Mouse (Mus musculus): Measurements from ENCODE around the gene Tubd1.
A peak's percentile ranks its signal among the peaks of the same experiment; 100 is the strongest.

Tubd1 gene

GRCm38 (mm10) chr11:86558258-86558657, 13.5 kb downstream of the Tubd1 start:
- DNase-seq (ENCODE audit: extremely low spot score, low spot score), result no peak

DNA sequence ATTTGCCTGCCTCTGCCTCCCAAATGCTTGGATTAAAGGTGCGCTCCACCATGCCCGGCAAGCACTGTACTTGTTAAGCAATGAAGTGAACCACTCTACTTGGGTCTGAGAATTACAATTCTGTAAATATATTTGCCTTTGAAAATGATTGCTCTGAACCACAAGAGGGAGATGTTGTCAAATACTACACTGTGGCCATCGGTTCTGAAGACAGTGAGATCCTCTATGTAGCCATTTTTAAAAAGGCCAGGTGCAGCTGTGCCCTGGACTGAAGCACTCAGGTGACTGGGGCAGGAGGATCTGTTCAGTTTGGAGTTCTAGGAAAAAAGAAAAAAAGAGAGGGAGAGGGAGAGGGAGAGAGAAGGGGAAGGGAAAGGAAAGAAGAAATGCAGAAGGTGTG, 23.6 kb downstream of the Tubd1 start:
- DNase-seq (ENCODE audit: extremely low spot score, low spot score), result no peak

- DNase-seq (ENCODE audit: extremely low spot score, low spot score), result peak; percentile 58
Measured at GRCm38 (mm10) chr11:86570261-86570746, 25.5 kb downstream of the Tubd1 start.

DNA sequence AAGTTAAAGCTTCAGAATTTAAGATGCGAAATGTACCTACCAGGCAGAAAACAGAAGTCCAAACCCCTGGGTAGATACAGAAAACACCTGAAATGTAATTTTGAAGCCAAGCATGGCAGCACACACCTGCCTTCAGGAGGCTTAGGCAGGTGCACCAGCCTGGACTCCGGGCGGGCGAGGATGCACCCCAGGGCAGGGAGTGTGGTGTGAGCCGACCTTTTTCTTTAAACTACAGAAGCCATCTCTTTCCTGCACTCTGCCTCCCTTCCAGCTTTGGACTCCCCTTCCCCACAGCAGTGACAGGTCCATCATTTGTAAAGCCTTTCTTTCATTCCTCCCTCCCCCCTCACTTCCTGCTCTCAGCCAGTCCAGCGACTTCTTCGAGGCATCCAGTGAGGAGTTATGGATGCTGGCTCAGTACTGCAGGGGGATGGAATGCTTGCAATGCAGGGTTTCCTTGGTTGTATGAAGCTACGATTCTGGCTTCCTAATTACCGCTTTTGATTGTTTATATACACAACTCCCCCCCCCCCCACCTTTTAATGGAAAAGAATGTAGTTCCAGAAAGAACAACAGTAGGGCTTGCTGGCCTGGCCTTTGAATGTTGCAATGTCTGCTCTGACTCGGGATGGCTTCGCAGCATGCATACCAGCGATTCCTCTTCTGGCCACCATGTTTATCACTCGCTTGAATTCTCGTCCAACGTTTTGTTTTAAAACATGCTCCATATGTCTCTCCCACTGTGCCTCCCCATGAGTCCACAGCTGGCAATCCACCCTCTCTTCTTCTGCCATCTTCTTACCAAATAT, 26.5 kb downstream of the Tubd1 start:
- peak; percentile 43 for DNase-seq (ENCODE audit: extremely low spot score, low spot score)

DNA sequence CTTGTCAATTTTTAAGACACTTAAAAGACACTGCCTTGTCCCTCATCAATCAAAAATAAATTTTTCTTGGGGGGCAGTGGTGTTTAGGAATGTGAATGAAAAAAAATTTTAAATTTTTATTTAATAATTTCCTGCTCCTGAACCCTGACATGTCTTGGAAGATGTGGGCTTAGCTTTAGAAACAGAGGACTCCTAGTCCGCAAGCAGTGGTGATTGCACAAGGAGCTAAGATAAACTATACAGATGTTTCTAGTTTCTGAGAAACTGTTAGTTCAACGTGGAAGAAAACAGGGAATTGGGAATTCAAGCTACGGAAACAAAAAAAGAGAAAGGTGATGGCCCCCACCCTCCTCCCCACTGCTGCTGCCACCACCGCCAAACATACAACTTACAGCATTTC, 27.1 kb downstream of the Tubd1 start:
- DNase-seq (ENCODE audit: extremely low spot score, low spot score), result no peak

DNA sequence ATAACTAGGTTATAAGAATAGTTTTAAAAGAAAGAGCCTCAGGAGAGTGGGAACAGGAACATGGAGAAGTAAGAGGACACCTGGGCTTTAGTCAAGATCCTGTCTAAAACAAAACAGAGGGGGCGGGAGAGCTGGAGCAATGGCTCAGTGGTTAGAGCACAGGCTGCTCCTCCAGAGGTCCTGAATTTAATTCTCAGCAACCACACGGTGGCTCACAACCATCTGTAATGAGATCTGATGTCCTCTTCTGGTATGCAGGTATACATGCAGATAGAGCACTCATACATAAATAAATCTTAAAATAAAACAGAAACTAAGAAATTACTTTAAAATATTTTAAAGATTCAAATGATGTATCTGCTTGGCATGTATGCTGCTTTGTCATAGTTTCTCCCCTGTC, 27.8 kb downstream of the Tubd1 start:
- no peak for DNase-seq (ENCODE audit: extremely low spot score, low spot score)

DNA sequence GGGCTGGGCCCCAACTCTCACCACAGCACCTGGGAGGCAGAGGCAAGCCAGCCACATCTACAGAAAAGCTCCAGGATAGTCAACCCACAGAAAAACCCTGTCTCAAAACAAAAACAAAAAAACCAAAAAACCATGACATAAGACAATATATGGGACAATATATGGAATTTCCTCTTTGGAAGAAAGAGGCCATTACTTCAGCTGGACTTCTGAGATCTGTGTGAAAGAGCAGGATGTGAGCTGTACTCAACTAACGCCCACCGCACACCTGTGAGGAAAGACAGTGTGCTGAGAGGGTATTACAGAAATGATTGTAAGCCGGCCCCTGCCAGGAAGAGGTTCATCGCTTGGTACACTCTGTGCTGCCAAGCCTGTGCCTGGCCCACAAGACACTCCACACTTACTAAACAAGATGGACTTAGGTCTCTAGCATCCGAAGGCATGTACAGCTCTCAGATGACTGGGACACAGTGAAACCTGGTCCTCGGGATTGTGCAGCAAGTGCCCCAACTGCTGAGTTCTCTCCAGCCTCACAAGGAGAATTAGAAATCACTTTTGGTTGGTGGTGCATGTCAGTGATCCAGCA, 28.9 kb downstream of the Tubd1 start:
- DNase-seq (ENCODE audit: extremely low spot score, low spot score), result no peak

- no peak for DNase-seq (ENCODE audit: extremely low spot score, low spot score)
Measured at GRCm38 (mm10) chr11:86574408-86574807, 29.6 kb downstream of the Tubd1 start.

- no peak for DNase-seq (ENCODE audit: extremely low spot score, low spot score)
Measured at GRCm38 (mm10) chr11:86575632-86576378, 31.0 kb downstream of the Tubd1 start.

- no peak for DNase-seq (ENCODE audit: extremely low spot score, low spot score)
Measured at GRCm38 (mm10) chr11:86577231-86577630, 32.4 kb downstream of the Tubd1 start.

DNA sequence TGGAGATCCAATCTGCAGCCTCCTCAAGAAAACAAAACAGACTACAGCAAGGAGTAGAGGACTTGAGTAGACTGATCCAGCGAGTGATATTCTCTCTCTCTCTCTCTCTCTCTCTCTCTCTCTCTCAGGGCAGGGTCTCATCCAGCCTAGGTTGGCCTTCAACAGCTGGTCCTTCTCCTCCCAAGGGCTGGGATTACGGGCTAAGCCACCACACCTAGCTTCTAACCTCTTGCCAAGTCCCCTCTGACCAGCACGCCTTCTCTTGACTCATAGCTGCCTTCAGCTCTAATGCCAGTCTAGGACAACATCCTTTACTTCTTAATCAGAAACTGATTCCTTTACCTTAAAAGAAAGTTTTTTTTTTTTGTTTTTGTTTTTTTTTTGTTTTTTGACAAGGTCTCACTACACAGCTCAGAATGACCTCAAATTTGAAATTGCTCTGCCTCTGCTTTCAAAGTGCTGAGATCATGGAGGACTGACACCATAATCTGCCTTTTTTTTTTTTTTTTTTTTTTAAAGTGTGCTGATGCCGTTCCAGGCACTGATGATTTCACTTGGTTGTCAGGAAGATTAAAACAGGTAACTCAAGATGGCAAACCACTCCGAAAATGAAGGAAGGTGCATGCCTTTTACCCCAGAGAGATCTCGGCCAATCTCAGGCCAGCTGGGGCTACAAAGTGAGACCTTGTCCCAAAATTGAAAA, 33.5 kb downstream of the Tubd1 start:
- DNase-seq (ENCODE audit: extremely low spot score, low spot score), result no peak

- no peak for DNase-seq (ENCODE audit: extremely low spot score, low spot score)
Measured at GRCm38 (mm10) chr11:86578809-86579730, 34.3 kb downstream of the Tubd1 start.

- no peak for DNase-seq (ENCODE audit: extremely low spot score, low spot score)
Measured at GRCm38 (mm10) chr11:86579731-86580318, 35.0 kb downstream of the Tubd1 start.

GRCm38 (mm10) chr11:86580319-86581113, 35.7 kb downstream of the Tubd1 start:
- DNase-seq (ENCODE audit: extremely low spot score, low spot score), result no peak

DNA sequence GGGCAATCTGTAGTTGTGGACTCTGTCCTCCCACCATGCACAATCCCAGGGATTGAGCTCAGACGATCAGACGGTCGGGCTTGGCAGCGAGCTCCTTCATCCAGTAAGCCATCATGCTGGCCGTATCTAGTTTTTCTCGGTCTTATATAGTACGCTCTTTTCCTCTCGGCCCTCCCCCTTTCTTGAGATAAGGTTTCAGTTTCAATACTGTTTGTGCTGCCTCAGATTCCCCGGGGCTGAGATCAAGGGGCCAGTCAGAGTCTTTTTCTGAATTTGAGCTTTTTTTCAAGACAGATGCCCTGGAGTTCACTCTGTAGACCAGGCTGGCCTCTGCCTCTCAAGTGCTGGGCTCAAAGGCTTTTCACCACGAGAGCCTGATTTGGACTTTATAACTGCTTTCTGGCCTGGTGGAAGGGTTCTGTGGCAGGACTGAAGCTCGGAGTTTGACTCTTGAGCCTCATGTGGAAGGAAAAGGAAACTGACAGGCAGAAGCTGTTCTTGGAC, 36.5 kb downstream of the Tubd1 start:
- no peak for DNase-seq (ENCODE audit: extremely low spot score, low spot score)

- no peak for DNase-seq (ENCODE audit: extremely low spot score, low spot score)
Measured at GRCm38 (mm10) chr11:86581943-86582542, 37.3 kb downstream of the Tubd1 start.

GRCm38 (mm10) chr11:86582543-86583260, 37.9 kb downstream of the Tubd1 start:
- no peak for DNase-seq (ENCODE audit: extremely low spot score, low spot score)

DNA sequence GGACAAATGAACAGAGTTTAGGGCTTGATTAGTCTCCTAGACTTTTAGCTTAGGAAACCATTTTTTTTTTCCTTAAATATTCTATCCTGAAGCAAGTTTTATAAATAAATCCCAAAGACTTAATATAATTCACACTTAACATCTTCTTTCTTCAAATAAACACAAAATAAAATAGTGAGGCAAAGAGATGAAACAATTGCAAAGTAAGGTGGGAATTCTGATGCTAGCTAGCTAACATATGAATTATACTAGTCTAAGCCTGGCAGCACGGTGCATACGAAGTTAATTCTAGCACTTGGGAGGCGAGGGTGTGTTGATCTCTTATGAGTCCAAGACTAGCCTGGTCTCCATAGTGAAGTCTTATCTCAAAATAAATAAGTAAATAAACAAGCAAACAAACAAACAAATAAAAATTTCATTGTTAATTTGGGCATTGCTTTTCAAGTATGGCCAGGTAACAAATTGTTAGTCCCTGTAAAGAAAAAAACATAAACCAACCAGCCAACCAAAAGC, 38.6 kb downstream of the Tubd1 start:
- DNase-seq (ENCODE audit: extremely low spot score, low spot score), result no peak

All from neural tube, embryonic 10.5 days (tissue).